Mouse (Mus musculus): ENCODE measurements around the gene Gm17571. TPM values are rescaled to one million over a fixed set of nuclear protein-coding genes. Genes with fewer than 3 reads are reported as not detected.

Gm17571 gene
- polyA plus RNA-seq, 1 experiment = not detected

- no peak overlapping the region for H3K4me3 ChIP-seq (ENCODE audit: insufficient read depth, low read depth, low read length)
- H3K27ac ChIP-seq (ENCODE audit: insufficient read depth, low read depth, low read length) = no peak overlapping the region
- no peak for TF ChIP-seq CTCF (IDR thresholded peaks at IDR 0.05; ENCODE audit: insufficient read depth, low read depth, low read length)
- TF ChIP-seq POLR2A (IDR thresholded peaks at IDR 0.05; ENCODE audit: insufficient read depth, low read depth, low read length) = no peak
- H3K4me1 ChIP-seq (ENCODE audit: control insufficient read depth, insufficient read depth, low read length) = no peaks in the 10 kb centered on the region
These were observed 32.3 kb downstream of the Gm17571 start for GRCm38 (mm10) chr9:13414230-13414766.

Other genes with a start within 250 kb of the Gm17571 start
- not detected in 2 replicates for gene Jrkl, start 200.9 kb downstream of the Gm17571 start, polyA plus RNA-seq (2012; ENCODE audit: insufficient read depth, insufficient read length, low replicate concordance, missing spikeins)
- gene Ccdc82, start 199.8 kb downstream of the Gm17571 start, polyA plus RNA-seq (2012; ENCODE audit: insufficient read depth, insufficient read length, low replicate concordance, missing spikeins) = not detected in 2 replicates
- gene Maml2, start 148.8 kb downstream of the Gm17571 start, polyA plus RNA-seq (2012; ENCODE audit: insufficient read depth, insufficient read length, low replicate concordance, missing spikeins) = not detected in 2 replicates

All from olfactory bulb, adult 2 months (tissue).